Mouse (Mus musculus) cerebellum, postnatal 36 days (tissue): ENCODE data around the gene 1700029I15Rik.

Experiments used
- DNase-seq, 2 experiments: peaks; one replicate each; pipeline ENCODE4 v3.0.0; 2021 to 2022; ENCODE audit warnings: mixed read lengths in 2 of 2

The 1700029I15Rik gene

DNA sequence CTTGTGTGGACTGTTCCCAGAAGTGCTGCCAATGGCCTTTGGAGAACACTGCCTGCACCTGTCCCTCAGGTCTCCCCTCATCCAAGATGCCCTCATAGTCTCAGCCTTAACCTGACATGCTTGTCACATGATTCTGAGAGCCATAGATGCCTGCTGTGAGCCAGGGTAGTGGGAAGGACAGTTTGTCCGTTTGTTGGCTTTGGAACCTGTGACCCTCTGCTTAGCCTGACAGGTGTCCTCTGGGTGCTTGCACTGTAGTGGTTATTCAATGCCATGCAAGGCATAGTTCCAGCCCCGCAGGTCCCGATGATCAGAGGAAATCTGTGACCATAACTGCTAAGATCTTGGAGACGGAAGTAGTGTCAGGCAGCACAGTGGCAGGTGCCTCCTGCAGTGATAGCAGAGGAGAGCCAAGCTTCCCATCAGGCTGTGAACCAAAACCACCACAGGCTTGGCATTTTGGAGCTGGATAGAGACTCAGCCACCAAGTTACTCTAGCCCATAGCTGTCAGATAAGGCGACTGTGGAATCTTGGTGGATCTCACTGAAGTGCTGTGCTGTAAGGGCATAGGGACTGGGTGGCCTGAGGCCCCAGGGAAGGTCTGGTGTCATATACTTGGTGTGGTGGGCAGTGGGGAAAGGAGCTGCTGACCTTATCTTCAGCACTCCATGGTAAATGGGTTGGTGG, at the start of gene 1700029I15Rik:
Gene 1700029I15Rik, plus strand, starts transcription at position 638 of the 688 bp plus-strand sequence.
- peak; percentile 49 to 58 for DNase-seq

GRCm38 (mm10) chr2:92342418-92342817, 39.9 kb upstream of the 1700029I15Rik start:
- no peak for DNase-seq

- no peak for DNase-seq
Observed at GRCm38 (mm10) chr2:92347191-92347590, 35.1 kb upstream of the 1700029I15Rik start.

DNA sequence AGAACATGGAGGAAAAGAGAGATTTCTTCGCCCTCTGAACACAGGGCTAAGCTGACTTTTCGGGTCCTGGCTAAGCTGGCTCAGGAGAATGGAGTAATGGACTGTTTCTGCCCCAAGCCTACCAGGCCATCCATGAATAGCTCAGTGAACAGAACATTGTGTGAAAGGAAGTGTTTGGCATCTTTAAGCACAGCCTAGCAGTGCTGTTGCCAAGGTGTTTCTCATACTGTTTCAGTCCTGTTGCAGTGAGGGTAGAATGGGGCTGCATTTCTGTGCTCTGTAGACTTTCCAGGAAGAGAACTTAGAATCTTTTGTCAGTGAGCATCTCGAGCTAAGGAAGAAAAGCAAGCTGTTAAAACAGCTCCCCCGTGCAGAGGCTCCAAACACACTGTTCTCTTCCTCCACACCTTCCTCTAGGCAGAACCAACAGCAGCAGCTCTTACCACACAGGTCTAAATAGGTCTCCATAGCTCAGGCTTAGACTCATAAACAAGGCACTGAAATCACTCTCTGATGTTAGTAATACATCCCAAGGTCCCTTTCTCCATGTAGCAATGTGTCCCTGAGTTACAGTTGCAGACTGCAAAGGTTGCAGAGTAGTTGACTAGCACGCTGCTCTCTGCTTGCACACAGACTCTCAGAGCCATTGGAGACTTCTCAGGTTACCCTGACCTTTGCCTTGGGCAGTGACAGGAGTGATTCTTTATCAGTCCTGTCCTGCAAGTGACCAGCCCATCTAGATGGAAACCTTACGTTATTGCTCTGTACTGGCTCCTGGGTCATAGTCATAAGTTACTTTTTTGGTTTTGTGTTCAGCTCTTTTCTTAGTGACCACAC, 32.5 kb upstream of the 1700029I15Rik start:
- DNase-seq, result no peak

GRCm38 (mm10) chr2:92350686-92351085, 31.7 kb upstream of the 1700029I15Rik start:
- DNase-seq, result no peak

DNA sequence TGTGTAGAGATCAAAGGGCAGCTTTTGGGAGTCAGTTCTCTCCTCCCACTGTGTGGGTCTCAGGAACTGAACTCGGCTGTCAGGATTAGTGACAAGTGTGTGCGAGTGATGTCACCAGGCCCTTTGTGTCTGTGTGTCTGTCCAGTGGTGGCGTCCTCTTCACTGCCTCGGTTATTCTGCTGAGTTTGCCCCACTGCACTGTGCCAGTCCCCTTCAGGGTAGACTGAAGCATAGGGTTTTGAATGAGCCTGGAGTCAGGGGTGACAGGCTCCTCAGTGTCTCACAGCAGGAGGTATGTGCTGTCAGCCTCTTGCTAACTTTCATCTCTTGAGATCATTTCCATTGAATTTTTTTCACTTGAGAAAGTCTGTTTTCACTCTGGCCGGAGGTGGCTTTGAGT, 28.9 kb upstream of the 1700029I15Rik start:
- DNase-seq, result no peak

- no peak for DNase-seq
Observed at GRCm38 (mm10) chr2:92354224-92354623, 28.1 kb upstream of the 1700029I15Rik start.

DNA sequence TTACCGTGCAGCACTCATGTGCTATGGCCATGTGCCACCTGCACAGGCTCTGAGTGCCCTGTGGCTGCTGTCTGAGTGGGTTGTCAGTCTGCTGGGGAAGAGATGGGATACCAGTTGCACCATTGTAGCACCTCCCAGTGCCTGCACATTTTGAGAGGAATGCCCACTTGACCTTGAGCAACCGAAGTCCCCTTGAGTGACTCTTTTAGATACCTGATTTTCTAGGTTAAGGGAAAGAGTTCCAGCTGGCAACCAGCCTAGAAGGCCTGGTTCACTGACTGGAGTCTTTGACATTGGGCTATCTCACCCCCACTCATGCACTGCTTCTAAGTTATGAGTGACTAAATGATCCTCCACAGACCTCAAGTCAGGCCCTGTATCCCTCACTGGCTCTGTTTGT, 23.0 kb upstream of the 1700029I15Rik start:
- DNase-seq, result no peak

GRCm38 (mm10) chr2:92360186-92360823, 22.0 kb upstream of the 1700029I15Rik start:
- peak in 1 of 2 experiments; percentile 34 for DNase-seq

- no peak for DNase-seq
Observed at GRCm38 (mm10) chr2:92360893-92361292, 21.4 kb upstream of the 1700029I15Rik start.

GRCm38 (mm10) chr2:92361795-92362194, 20.5 kb upstream of the 1700029I15Rik start:
- no peak for DNase-seq

DNA sequence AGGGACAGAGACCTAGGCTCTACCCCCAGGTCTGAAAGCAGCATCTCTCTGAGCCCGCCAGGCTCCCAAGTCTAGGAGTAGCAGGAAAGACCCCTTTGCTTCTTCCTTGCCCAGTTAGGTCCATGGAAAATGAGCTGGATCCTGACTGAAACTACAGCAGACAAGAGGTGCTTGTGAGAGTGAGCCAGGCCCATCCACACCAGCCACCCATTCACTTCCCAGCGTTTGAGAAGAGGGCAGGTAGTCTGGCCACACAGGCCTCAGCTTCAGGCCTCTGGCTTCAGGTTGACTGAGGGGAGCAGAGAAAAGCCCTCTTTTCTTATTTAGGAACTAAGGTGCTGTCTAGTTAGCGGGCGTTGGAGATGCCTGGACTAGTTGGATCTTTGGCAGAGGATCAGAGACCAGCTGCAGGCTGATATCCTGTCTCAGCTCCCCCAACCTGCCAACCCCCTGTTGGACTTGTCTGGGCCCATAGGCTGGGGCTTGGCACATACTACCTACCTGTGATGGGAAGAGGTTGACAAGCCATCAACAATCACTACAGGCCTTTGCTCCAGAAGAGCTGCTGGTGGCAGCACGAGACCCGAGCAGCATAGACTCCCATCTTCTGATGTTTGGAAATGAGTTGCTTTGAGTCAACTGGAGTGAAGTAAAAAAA, 19.6 kb upstream of the 1700029I15Rik start:
- DNase-seq, result no peak

DNA sequence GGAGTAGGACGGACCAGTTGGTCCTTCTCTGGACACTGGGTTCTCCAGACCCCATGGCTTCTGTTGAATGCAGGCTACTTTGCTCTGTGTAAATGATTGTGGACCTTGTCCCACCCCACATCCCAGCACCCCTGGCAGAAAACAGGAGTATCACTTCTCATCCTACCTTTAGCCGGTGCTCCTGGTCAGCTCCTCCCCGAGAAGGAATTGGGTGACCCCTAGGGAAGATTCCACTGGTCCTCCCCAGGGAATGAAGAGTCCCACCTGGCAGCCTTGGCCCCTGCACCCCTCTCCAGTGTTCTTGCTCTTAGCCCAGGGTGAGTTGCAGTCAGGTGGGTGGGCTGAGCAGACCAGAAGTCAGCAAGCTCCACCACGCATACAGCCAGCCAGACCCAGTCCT, 18.3 kb upstream of the 1700029I15Rik start:
- DNase-seq, result no peak

GRCm38 (mm10) chr2:92365568-92365967, 16.8 kb upstream of the 1700029I15Rik start:
- no peak for DNase-seq

- no peak for DNase-seq
Observed at GRCm38 (mm10) chr2:92367383-92368029, 14.8 kb upstream of the 1700029I15Rik start.

- peak in 1 of 2 experiments; percentile 21 for DNase-seq
Observed at GRCm38 (mm10) chr2:92370375-92370774, 12.0 kb upstream of the 1700029I15Rik start.

GRCm38 (mm10) chr2:92370821-92371805, 11.2 kb upstream of the 1700029I15Rik start:
- peak in 1 of 2 experiments; percentile 33 for DNase-seq

- no peak for DNase-seq
Observed at GRCm38 (mm10) chr2:92371971-92372690, 10.2 kb upstream of the 1700029I15Rik start.

DNA sequence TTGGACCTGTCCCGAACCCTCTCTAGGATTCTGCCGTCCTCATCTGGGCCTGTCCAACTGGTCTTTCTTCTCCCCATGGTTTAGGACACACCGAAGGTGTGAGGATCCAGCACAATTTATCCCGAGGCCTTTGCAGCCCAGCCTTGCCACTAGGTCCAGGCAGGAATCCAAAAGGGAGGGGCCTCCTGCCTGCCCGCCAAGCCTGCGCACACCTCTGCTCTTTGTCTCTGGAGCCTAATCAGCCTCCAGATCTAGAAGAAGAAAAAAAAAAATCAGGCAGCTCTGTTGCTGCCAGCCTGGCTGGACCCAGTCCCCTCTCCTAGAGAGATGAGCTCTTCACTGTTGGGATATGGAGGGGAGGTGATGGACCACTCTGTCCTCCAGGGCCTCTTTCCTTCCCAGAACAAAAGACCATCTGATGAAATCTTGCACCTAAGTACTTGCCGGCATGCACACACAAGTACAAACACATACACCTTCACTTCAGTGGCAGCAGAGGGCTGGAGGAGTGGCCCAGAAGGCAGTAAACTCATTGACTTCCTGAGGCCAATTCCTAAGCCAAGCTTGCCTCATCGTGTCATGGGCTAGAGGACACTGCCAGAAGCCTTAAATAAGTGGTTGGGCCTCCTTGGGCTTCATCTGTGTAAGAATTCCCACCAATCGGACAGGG, 9.4 kb upstream of the 1700029I15Rik start:
- DNase-seq, result peak in 1 of 2 experiments; percentile 50

- no peak for DNase-seq
Observed at GRCm38 (mm10) chr2:92373437-92373813, 8.9 kb upstream of the 1700029I15Rik start.
